Mouse (Mus musculus): ENCODE measurements around the gene Alkbh2.

Gene Alkbh2

GRCm38 (mm10) chr5:114127374-114128349, at the start of gene Alkbh2:
Alkbh2 (minus strand) TSS chr5:114128218.
- DNase-seq (ENCODE audit: low spot score): peak; percentile 83

GRCm38 (mm10) chr5:114176548-114177400, 48.8 kb upstream of the Alkbh2 start:
- DNase-seq (ENCODE audit: low spot score): no peak

GRCm38 (mm10) chr5:114175596-114176171, 47.7 kb upstream of the Alkbh2 start:
- DNase-seq (ENCODE audit: low spot score): peak; percentile 40

DNA sequence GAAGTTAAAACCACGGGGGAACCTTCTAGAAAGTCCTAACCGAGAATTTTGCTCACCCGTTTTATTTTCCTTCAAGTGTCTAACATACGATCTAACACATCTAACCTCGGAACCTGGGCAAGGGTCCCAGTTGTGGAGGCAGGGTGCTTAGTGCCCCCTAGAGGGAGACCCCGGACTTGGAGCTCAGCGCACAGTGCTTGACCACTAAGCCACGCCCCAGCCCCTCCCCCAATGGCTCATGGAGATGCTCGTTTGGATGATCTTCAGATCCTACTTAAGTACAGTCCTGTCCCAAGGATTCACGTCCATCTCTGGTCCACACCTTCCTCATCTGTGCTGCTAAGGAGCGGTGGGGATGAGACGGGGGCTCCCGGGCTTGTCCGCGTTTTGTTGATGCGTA, 46.6 kb upstream of the Alkbh2 start:
- DNase-seq (ENCODE audit: low spot score): no peak

GRCm38 (mm10) chr5:114173877-114174581, 46.0 kb upstream of the Alkbh2 start:
- DNase-seq (ENCODE audit: low spot score): no peak

DNA sequence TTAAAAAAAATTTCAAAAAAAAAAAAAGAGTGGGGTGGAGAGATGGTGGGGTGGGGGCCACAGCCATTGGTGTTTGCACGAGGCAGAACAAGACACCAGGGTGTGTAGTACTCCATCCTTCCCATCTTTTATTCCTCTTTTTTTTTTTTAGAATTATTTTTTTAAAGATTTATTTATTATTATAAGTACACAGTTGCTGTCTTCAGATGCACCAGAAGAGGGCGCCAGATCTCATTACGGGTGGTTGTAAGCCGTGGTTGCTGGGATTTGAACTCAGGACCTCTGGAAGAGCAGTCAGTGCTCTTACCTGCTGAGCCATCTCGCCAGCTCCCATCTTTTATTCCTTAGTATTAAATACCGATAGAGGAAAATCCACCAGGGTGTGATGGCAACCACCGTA, 45.4 kb upstream of the Alkbh2 start:
- no peak for DNase-seq (ENCODE audit: low spot score)

GRCm38 (mm10) chr5:114172936-114173335, 44.9 kb upstream of the Alkbh2 start:
- DNase-seq (ENCODE audit: low spot score): no peak

DNA sequence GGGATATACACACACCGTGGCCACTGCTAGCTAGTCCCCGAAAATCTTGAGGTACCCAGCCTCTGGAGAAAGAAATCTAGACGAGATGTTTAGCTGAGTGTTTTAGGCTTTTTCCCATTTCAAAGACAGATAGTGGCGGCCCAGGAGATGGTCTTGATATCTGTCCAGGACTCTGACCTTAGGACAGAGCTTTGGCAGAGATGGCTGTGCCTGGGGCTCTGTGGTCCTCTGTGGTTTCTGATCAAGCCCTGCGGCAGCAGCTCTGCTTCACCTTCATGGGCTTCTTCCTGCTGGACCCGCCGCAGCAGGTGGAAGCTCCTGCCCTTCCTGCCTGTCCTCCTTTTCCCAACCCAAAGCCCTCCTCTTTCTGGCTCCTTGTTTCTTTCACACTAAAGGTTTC, 42.3 kb upstream of the Alkbh2 start:
- DNase-seq (ENCODE audit: low spot score): no peak

DNA sequence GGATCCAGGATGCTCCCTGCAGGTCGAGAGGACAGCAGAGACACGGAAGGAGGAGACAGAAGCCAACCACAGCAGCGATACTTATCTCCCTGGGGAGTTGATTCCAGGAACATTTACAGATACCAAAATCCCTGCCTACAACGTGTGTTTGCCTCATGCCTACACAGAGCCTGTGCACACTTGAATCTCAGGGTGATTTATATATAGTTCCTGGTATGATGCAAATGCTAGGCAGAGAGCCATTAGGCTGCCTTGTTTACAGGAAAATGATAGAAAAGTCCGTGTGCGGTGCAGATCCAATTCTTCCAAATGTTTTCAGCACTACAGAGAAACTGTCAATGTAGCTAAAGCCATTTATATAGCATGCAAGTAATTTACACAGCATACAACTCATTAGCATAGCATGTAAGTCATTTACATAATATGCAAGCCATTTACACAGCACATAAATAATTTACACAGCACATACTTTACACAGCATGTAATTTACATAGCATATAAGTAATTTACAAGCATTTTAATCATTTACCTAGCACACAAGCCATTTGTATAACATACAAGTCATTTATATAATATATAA, 35.2 kb upstream of the Alkbh2 start:
- DNase-seq (ENCODE audit: low spot score): no peak

- no peak for DNase-seq (ENCODE audit: low spot score)
These were observed 34.2 kb upstream of the Alkbh2 start for GRCm38 (mm10) chr5:114162106-114162815.

- DNase-seq (ENCODE audit: low spot score): no peak
These were observed 33.4 kb upstream of the Alkbh2 start for GRCm38 (mm10) chr5:114161424-114161823.

- no peak for DNase-seq (ENCODE audit: low spot score)
These were observed 29.2 kb upstream of the Alkbh2 start for GRCm38 (mm10) chr5:114157236-114157635.

GRCm38 (mm10) chr5:114155168-114155933, 27.3 kb upstream of the Alkbh2 start:
- no peak for DNase-seq (ENCODE audit: low spot score)

DNA sequence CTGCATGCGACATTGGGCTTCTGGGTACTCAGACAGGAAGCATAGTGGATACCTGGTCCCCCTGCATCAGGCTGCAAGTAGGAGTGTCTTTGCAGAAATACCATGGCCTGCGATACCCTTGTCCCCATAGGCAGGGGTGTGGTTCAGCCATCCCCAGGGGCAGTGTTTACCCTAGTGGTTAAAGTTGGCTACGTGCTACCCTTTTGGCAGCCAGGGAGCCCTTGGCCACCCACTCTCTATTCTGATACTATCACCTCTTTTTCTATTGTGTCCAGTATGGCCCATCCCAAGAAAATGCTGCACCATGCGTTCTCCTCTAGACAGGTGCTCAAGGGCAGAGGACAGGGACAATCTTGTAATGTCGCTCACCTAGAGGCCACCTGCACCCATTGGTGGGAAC, 26.7 kb upstream of the Alkbh2 start:
- DNase-seq (ENCODE audit: low spot score): no peak

- DNase-seq (ENCODE audit: low spot score): no peak
These were observed 25.5 kb upstream of the Alkbh2 start for GRCm38 (mm10) chr5:114153490-114153889.

DNA sequence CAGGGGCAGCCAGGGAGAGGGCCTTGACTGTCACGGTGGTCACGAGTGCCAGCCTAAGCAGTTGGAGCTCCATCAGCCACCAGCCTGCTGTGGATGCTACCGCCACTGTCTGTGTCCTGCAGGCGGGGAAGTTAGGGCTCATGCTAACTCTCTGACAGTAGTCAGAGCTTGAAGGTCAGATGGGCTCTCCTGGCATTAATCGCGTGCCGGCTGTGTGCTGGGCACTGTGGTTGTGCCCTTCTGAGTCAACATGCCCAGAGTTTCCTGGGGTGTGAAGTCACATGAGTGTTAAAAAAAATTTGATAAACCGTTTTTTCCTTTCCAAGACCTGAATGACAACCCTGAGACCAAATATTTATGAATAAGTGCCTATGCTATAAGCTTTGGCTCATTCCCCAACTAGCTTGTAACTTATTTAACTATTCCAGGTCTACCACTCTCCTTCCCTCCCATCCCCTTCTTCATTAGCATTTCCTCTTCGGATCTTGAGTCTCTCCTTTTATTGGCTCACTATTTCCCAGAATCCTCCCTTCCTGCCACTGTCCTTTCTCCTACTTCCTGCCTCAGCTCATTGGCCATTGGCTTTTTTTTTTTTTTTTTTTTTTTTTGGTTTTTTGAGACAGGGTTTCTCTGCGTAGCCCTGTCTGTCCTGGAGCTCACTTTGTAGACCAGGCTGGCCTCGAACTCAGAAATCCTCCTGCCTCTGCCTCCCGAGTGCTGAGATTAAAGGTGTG, 24.5 kb upstream of the Alkbh2 start:
- DNase-seq (ENCODE audit: low spot score): no peak

DNA sequence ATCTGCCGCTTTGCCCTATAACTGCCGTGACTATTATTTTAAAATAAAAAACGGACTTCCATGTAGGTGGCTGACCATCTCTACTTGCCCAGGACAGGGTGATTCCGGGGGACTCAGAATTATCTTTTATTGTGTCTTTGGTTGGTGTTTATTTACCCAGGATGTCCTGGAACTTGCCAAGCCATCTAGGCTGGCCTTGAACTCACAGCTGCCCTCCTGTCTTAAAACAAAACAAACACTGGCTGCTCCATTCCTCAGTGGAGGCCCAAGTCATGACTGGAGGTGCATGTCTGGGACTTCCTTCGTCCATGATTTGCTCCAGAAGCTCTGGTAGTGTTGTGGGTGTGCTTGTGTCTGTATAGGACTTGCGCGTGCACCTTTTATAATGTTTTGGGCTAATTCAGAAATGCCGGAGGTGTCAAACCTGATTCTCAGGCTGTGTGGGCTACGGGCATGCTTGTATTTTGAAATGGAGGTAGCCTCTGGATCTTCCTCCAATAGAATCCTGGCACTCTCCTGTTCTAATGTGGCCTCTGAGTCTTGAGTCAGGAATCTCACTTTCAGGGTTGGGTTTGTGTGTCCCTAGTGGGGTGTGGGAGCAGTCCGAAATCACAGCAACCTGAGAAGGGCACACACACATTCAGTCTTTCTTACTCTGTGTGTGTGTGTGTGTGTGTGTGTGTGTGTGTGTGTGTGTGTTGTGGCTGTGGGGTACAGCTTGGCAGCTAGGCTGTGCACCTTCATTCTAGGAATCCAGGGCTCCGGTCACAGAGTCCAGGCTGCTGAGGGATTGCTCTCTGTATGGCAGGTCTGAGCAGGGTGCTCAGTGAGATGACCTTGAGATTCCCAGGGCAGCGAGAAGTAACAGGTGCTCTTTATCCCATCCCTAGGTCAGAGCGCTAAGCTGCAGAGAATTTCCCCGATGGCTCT, 19.3 kb upstream of the Alkbh2 start:
- DNase-seq (ENCODE audit: low spot score): no peak

Data from T-cell, adult 2 months (primary cell).